Mouse (Mus musculus) left cerebral cortex, postnatal 10 days (tissue): ENCODE results near the gene Klhl22. TPM values are rescaled to one million over a fixed set of nuclear protein-coding genes. Genes with fewer than 3 reads are reported as not detected.

Experiments
- total RNA-seq, 2 experiments: library from RNA; stranded (reverse); gene quantifications; 2 replicates each; pipeline ENCODE4 v1.2.3; 2021

Klhl22 gene
- total RNA-seq, 2 experiments from 2014 or later: 96.5 to 101 TPM

Other genes starting within 250 kb of the Klhl22 start
- gene Thap7, start 228.5 kb upstream of the Klhl22 start, total RNA-seq: 10 to 100 TPM; 33.2 to 34.8 TPM
- gene Lrrc74b, start 198.4 kb upstream of the Klhl22 start, total RNA-seq: under 1 TPM; 0.26 to 0.34 TPM
- gene P2rx6, start 197.7 kb upstream of the Klhl22 start, total RNA-seq: under 1 TPM; 0.16 to 0.24 TPM
- gene Slc7a4, start 176.4 kb upstream of the Klhl22 start, total RNA-seq: 10 to 100 TPM; 68.2 to 71.1 TPM
- gene Smpd4, start 140.3 kb upstream of the Klhl22 start, total RNA-seq: 10 to 100 TPM; 47.7 to 50.1 TPM
- 10 to 100 TPM; 30.3 to 32.3 TPM for gene Ccdc74a, start 113.1 kb upstream of the Klhl22 start, total RNA-seq
- 10 to 100 TPM; 65.0 to 70.2 TPM for gene Med15, start 26.7 kb upstream of the Klhl22 start, total RNA-seq
- gene Scarf2, start 37.7 kb downstream of the Klhl22 start, total RNA-seq: 1 to 10 TPM; 3.7 to 4.3 TPM
- gene B830017H08Rik, start 73.5 kb downstream of the Klhl22 start, total RNA-seq: 1 to 10 TPM; 4.9 to 5.1 TPM
- 1 to 10 TPM; 8.2 to 8.4 TPM for gene Car15, start 78.7 kb downstream of the Klhl22 start, total RNA-seq
- 1 to 10 TPM in 1 of 2 experiments, under 1 TPM in 1; 0.81 to 1.4 TPM for gene Gm20518, start 132.1 kb downstream of the Klhl22 start, total RNA-seq
- not detected for gene Tssk1, start 134.6 kb downstream of the Klhl22 start, total RNA-seq
- 100 to 1,000 TPM; 106 to 107 TPM for gene Dgcr2, start 138.9 kb downstream of the Klhl22 start, total RNA-seq
- gene Tssk2, start 139.0 kb downstream of the Klhl22 start, total RNA-seq: not detected
- 10 to 100 TPM; 33.0 to 34.3 TPM for gene Ess2, start 151.7 kb downstream of the Klhl22 start, total RNA-seq
- gene Gsc2, start 155.4 kb downstream of the Klhl22 start, total RNA-seq: not detected
- 10 to 100 TPM; 70.0 to 79.6 TPM for gene Slc25a1, start 168.6 kb downstream of the Klhl22 start, total RNA-seq
- gene Vpreb2, start 220.8 kb downstream of the Klhl22 start, total RNA-seq: not detected